Mouse (Mus musculus) urinary bladder, postnatal 36 days (tissue): Measurements from ENCODE around the gene Elp6.
A peak's percentile ranks its signal among the peaks of the same experiment; 100 is the strongest.

Source experiments
- DNase-seq, 2 experiments: peaks; one replicate each; pipeline ENCODE4 v3.0.0; 2022; ENCODE audit warnings: low spot score in 2 of 2, mixed read lengths in 1 of 2

Elp6 gene

DNA sequence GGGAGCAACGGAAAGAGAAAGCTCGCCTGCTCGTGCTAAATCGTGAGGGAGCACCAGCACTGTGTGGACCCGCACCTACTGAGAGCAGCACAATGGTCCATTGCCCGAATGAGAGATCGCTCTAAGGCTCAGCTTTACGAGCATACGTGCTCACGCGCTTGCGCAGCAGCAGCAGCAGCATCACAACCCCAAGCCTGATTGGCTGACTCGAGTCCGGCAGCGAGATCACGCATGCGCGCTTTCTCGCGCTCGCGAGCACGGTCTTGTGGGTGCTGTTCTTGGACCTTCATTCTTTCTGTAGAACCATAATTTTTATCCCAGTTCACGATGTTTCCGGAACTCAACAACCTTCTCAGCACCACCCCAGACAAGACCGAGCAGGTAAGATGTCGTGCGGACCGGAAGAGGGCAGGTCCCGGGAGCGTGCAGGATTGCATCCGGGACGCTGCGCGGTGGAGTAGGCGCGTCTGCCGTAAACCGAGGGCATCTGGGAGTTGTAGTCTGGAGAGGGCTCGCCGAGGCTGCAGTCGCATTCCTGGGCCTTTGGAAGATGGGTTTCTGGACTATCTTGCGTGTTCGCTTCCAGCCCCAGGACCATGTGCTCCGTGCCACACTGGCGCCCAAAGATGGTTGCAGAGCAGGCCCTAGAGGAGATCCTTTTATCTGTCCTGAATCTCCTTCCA is at the start of gene Elp6:
TSS of gene Elp6 (plus strand) at position 205 of the 683 bp plus-strand sequence.
- DNase-seq = peak; percentile 89 to 91

DNA sequence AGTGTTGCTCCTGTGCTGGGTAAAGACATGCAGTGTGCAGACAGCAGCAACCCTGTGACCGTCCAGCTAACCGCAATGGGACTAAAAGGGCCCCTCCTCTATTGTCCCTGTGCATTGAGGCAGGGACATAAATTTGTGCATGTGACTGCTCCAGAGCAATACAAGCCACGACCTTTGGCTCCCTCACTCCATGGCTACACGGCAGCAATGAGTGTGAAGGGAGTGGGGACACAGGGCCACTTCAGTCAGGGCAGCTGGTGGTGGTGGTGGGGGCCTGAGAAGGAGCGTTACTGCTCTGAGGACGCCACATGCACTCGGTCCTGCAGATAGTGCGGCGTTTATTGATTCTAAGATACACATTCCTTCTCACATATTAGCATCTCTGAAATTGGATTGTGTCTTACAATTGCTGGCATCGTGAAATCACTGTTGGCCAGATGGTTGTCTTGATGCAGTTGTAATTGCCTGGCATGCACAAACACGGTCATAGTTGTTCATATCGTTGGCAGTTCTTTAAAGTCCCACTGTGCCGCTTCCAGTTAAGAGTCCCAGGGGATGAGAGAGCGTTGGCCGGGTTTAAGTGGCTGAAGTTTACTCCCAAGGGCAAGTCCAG is 49.5 kb upstream of the Elp6 start:
- no peak for DNase-seq

DNA sequence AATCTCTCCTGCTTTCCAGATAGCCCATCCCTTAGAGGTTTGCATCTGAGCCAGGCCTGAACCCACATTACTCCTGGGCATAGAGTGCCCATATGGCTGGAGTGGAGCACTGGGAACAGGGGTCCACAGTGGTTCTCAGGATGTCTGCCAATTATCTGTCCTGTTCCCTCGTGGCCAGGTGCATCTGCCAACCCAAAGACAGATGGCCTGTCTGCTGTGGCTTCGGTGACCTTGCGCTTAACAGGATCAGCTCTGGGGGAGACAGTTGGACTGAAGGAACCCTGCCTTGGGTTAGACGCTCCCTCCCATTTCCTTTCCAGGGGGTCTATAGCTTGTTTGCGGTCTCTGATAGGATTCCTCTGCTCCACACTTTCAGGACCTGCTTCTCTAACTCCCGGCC is 46.3 kb upstream of the Elp6 start:
- DNase-seq = no peak

DNA sequence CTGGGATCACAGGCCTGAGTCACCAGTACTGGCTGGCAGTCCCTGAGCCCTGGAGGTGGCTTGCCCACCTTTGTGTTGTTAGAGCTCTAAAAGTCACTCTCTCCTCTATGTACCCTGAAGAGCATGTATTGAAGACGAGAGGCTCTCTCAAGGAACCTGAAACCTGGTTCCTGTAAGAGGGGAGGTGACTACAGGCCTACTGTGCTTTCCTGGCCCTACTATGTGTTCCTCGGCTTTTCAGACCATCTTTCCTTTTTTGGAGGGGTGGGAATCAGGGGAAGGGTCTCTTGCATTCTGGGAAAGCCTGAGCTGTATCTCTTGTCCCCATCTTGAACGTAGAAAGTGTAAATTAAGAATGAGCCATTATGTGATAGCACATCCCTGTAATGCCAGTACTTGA is 45.9 kb upstream of the Elp6 start:
- DNase-seq = no peak

DNA sequence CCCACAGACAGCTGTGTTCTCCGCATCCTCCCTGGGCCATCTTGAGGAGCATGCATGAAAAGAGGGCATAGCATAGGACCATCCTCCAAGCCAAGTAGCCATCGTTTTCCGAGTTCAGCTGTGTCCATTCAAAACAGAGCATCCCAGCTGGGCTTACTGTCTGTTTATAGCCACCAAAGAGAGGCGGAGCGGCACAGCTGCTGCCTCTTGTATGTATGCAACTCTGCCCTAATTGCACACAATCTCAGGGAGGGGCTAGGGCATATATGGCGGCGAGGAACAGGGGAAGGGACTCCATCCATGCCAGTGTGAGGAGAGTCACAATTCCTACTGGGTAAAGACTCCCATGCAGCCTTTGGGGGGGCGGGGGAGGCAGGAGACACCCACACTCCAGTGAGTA is 41.8 kb upstream of the Elp6 start:
- no peak for DNase-seq

DNA sequence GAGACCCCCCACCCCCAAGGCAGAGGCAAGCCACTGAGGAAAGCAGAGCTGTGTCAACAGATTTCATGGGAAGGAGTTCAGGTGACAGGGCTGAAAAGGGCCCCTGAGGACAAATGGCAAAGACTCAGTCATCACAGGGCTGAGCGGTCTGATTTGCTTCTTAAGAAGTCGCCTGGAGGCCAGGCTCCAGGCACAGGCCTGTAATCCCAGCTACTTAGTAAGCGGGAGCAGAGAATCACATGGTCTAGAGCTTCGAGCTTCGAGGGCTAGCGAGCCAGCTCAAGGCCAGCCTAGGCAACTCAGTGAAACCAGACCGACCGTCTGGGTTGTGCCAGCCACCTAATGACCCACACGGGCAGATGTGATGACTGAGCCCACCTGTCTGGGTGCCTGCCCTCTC is 40.0 kb upstream of the Elp6 start:
- DNase-seq = no peak

DNA sequence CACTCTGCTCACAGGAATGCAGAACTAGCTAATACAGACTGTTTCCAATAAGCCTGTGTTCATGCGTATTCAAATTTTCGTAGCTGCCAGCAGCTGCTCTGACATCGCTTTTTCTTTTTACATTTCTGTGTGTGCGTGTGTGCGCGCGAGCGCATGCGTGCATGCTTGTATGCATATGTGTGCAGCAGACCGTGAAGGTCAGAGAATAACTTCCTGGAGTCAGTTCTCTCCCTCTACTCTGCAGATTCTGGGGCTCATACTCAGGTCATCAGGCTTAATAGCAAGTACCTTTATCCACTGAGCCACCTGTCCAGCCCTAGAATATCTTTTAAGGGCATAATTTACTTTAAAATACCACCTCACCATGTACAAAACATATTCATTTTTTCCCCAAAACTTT is 36.6 kb upstream of the Elp6 start:
- DNase-seq = no peak

DNA sequence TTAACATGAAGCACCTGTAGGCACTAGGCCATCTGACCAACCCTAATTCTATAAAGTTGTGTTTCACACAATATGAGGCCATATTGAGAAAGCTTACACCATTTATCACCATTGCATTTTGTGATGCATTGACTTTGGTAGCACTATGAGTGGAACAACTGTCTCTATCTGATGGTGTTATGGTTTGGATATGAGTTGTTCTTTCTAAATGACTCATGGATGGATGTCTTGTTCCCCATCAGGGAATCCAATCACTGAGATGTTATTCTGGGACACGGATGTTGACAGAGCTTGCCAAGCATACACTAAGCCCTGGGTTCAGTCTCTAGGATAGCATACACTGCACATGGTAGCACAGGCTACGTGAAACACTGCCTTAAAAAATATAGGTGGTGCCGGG is 32.6 kb upstream of the Elp6 start:
- no peak for DNase-seq

DNA sequence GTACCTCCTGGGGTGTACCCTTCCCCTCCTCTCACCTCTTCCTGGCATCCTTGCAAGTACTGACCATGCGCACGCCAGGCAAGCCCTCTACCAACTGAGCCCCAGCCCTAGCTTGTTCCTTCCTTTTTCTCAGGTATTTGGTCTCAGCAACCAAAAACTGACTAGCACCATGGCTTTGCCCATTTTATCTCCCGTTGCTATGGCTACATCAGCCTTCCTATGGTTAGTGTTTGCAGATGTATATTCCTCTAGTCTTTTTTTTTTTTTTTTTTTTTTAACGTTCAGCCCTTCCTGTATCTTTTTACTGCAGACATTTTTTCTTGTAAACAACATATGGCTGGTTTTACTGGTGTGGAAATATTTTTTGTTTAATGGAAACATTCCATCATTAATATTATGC is 31.5 kb upstream of the Elp6 start:
- DNase-seq = no peak

DNA sequence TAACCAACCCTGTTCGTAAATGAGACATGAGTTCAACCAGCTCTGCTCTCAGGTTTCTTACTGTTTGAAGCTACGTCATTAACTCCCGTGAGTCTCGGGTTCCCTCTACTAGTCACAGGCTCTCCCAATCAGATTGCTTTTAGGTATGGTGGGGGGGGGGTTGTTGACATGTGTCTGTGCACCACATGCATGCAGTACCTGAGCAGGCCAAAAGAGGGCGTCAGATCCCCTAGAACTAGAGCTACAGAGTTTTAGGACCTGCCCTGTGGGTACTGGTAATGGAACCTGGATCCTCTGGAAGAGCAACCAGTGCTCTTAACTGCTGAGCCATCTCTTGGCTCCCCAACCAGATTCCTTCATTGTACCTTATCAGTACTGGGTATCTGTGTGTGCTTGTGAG is 29.1 kb upstream of the Elp6 start:
- DNase-seq = no peak

DNA sequence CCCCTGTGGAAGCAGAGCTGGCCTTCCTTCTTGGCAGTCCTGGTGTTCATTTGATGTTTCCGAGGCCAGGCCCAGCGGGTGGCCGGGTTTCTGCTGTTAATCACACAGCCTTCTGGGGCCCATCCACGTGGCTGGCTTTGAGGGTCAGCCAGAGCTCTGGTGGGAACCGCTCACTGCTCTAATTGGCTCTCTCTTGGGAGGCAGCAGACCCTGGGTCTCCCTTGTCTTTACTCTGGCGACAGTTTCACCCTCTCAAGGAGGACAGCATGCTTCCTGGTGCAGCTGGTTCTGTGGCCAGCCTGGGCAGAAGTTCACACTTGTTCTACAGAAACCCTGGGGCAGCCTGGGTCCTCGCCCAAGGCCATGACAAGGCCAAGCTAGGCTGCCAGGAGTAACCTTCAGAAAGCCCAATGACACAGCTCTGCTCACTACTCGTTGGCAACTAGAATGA is 27.5 kb upstream of the Elp6 start:
- DNase-seq = no peak

DNA sequence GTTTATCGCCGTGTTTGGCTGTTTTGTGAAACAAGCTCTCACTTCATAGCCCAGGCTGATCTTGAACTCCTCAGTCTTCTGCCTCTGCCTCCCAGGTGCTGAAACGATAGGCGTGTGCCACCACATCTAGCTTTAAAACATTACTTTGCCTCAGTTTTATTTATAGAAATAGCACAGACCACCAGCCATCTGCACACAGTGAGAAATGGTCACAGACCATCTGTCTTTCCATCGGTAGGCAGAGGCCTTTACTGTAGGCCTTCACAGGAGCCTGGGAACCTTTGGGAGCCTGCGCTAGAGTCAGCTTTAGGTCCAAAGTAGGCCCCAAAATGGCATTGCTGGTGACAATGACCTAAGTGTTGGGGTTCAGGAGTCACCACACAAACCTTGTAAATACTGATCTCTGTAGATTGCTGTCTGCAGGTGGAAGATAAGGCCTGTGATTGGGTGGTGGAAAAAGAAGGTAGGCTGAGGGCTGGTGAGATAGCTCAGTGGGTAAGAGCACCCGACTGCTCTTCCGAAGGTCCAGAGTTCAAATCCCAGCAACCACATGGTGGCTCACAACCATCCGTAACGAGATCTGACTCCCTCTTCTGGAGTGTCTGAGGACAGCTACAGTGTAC is 20.8 kb upstream of the Elp6 start:
- DNase-seq = no peak

DNA sequence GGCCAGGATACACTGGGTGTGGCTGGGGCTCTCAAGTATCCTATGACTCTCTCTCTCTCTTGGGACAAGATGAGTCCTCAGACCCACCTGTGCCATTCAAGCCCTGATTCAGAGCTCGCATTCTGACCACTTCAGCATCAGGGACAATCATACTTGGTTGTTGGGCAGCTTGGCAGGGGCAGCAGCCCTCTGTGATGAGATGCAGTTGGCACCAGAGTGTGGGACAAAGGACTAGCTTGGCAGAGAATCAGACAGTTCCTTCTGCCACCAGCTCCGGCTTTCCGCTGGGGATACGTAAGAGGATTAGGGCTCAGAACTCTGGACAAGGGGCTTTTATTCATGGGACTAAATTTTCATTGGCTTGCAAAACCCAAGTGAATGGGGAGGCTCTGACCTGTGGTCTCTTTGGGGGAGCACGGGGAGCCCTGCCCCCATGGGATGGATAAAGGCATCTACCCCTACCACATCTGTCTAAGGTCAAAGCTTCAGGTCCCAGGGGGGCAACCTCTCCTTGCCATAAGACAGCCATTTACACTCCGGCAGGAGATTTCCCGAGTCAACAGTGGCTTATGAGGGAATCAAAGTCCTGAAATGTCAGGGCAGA is 17.6 kb upstream of the Elp6 start:
- DNase-seq = no peak

DNA sequence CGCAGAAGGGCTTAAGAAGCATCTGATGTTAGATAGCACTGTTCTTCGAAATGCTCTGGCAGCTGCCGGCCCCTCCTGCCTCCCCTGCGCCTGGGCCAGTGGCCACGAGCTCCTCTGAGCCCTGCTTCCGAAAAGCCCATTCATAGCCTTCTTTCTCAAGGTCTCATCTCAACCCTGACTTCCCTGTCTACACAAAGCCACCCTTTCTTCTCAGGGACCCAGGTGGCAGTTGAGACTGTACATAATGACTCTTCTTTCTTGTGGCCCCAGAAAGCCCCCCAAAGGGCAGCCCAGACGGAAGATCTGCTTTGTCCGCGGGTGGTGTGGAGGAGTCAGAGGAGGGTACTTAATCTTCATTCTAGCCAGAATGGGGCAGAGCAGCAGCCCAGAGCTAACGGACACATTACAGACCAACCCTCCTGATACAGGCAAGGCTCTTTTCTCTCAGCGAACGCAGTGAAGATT is 11.7 kb upstream of the Elp6 start:
- no peak for DNase-seq

DNA sequence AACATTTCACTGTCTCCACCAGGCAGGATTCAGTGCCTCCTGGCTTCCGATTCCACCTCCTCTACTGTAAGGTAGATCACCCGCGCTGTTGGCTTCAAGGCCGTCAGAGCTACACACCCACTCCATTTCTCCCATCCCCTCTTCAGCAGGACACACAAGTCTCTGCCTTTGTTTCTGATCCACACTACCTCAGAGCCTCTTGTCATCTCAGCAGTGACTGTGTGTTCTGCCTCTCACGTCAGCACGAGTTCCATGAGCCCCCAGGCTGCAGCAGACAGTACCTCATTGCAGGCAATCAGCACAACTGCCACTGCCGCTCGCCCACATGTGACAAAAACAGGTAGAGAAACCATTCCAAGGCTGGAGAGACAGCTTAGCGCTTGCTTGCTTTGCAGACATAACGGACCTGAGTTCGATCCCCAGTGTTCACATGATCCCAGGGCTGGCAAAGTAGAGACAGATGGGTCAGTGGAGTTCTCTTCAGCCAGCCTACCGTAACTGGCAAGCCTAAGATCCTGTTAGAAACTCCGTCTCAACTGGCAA is 11.0 kb upstream of the Elp6 start:
- no peak for DNase-seq

DNA sequence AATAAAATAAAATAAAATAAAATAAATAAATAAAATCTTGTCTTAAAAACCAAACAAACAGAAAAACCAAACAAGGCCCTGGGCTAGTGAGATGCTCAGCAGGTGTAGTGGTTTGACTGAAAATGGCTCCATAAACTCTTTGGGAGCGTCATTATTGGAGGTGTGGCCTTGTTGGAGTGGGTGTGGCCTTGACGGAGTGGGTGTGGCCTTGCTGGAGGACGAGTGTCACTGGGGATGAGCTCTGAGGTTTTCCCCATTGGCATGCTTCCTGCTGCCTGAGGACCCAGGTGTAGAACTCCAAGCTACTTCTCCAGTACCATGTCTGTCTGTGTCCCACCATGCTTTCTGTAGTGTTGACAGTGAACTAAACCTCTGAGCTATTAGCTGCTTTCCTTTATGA is 10.2 kb upstream of the Elp6 start:
- DNase-seq = no peak

DNA sequence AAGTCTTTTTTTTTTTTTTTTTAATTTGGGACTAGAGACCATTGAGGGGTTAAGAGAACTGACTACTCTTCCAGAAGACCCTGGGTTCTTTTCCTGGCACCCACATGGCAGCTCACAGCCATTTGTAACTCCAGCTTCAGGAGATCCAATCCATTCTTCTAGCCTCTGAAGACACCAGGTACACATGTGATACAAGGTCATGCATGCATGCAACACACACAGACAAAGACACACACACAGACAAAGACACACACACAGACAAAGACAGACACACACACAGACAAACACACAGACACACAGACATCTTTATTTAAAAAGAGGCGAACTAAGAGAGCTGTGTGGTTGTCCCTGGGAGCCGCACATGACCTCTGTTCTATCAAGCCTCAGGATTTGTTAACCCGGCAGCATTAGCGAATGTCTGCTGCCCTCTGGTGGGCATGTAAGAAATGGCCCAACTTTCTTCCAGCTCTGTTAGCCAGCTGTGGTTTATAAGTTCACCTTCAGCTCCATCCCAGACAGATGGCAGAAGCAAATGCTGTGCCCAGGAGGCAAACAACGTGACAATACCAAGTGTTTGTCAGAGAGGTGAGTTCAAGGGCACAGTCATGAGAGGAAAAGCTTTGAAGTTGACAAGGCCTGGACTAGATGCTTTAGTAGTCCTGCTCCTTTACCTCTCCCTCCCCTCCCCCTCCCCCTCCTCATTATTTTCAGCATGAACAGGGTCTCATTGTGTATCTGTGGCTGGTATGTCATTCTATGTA is 7.9 kb upstream of the Elp6 start:
- DNase-seq = peak; percentile 67 to 81

DNA sequence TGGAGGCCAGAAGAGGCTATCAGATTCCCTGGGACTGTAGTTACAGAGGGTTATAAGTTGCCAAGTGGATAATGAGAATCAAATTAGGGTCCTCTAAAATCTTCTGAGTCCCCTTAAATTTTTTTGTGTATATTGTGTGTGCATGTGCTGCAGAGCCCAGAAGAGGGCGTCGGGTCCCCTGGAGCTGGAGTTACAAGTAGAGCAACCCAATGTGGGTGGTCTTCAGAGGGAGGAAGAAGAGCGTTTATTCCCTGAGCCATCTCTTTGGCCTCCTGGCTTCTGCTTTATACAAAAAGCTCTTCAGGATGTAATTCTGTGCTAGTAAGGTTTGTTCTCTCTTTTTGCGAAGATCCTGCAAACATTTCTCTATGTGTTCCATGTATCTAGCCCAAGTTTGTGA is 457 bp upstream of the Elp6 start:
- DNase-seq = no peak

DNA sequence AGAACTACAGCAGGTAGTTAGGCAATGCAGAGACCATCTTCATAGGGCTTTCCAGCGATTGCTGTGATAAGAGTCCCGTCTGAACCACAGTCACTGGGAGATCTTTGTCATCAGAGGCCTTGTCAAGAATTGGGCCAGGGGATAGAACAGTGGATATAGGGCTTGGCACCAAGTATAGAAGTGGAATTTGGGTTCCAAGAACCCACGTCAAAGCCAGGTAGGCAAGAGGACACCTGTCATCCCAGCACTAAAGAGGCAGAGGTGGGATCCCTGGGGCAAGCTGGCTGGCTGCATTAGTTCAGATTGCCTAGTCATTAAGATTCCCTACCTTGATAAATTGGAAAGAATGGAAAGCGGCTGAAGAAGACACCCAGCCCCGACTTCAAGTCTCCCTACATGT is 1.4 kb downstream of the Elp6 start:
- no peak for DNase-seq

DNA sequence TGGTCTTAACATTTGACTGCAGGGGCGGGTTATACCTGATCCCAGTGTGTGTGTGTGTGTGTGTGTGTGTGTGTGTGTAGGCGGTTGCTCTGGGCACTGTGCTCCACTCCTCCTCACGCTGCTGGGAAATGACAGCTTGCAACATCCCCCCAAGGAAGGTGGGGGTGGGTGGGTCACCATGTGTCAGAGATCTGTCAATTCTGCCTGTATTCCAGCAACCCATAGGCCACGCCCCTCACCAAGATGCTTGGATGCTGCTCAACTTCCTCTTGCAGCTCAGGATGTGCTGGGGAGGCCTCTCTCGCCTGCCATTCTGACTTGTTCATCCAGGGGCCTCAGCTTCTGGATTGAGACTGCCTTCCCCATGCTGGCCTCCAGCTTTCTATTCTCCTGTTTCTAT is 9.7 kb downstream of the Elp6 start:
- no peak for DNase-seq

DNA sequence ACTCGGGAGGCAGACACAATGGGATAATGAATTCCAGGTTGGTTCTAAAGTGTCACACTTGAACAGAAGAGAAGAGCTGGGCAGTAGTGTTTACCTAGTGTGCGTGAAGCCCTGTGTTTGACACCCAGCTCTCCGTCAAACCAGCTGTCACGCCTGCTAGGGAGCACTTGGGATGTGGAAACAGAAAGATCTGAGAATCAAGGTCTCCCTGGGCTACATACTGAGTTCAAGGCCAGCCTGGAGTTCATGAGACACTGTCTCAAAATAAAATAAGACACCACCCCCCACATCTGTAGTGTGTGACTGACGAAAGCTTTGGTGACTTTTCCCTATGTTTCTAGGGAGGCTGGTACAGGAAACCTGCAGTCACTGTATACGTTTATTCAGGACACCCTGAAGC is 10.4 kb downstream of the Elp6 start:
- no peak for DNase-seq

DNA sequence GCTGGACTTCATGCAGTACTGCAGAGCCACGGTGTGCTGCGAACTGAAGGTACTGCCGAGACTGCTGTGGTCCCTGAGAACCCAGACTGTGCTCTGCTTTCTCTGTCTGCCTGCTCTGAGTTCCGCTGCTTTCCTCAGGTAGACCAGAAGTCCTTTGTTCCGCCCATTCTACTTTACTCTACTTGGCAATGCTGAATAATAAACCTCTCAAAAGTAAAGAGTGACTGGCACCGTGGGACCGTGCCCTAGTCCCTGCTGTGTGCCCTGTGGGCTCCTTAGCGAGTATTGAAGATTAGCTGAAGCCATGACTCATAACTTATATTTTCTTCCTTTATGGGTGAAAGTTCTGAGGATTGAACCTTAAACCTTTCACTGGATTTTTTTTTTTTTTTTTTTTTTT is 10.9 kb downstream of the Elp6 start:
- DNase-seq = no peak
